Mouse (Mus musculus) liver, postnatal 0 days (tissue): ENCODE results near the gene Pld1.

Source experiments
- CTCF ChIP-seq: sonication (generic); IDR thresholded peaks from 2 replicates; pipeline ENCODE4 v1.5.1; 2016; ENCODE audit warnings: antibody characterized with exemption, low read depth
- EP300 ChIP-seq: IDR thresholded peaks from 2 replicates; pipeline ENCODE4 v1.6.1; 2016; ENCODE audit warnings: antibody characterized with exemption, low read depth, mild to moderate bottlenecking

DNA sequence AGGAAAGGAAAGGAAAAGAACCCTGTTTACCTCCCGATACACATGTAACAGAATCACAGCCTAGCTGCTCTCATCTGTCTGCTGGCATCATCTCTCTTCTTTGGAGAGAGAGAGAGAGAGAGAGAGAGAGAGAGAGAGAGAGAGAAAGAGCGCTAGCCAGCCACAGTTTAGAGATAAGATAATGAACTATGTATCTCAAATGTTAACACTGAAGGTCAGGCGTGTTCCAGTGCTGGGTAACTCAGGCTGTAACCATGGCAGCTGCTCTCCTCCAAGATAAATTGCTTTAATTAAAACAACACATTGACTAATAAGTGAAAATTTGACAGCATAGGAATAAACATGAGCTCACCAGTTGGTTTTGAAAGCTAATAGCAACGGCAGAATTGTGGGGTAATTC, 81.2 kb downstream of the Pld1 start:
- TF ChIP-seq CTCF (no peak), EP300 (no peak)
